Mouse (Mus musculus): ENCODE results near the gene Kmt5a. TPM values are rescaled to one million over a fixed set of nuclear protein-coding genes. Genes with fewer than 3 reads are reported as not detected.

Kmt5a gene
- 93.5 and 105 TPM in 2 replicates for polyA plus RNA-seq (2015; fragmentation: Nextera tagmentation; extraction: Ambion mirVana)

DNA sequence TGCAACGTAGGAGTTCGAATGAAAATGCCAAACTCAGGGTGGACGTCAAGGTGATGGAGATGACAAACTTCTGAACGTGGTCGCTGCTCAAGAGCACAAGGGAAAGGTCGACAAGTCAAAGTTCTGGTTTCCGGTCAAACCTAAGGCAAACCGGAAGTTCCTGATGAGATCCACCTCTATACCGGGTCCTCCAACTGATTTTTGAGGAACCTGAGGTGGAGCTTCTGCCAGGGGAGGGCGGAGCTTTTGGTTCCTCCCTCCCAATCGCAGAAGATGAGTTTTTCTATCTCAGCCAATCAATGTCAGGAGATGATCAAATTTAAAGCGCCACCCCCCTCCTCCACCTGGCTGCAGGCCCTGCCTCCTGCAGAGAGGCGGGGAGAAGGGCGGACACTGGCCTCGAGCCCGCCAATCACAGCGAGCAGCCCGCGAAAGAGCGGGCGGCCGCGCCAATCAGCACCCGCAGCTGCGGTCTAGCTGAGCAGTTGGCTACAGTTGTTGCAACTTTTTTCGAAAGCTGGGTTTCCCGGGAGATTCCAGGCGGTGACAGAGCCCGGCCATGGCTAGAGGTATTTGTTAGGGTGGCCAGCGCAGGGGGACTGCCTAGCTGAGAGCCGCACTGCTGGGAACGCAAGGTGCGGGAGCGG, at the start of gene Kmt5a:
TSS of gene Kmt5a (plus strand) at position 484 of the 647 bp plus-strand sequence.
- no peaks in the 10 kb centered on the region for H3K36me3 ChIP-seq
- H3K4me1 ChIP-seq (replicated peaks), result peaks cover 3% of the 10 kb centered on the region
- peak within 1 kb of the TSS; percentile 68 for H3K9ac ChIP-seq
- under 1% methylated on average over 34 of the region's 34 CpGs for WGBS
- ATAC-seq, result peak; percentile 99
- peak within 1 kb of the TSS; percentile 61 for H3K4me3 ChIP-seq (replicated peaks)
- peak within 1 kb of the TSS; percentile 87 for H3K27ac ChIP-seq
- H3K27me3 ChIP-seq (replicated peaks), result no peaks in the 10 kb centered on the region
- peak within 1 kb of the TSS; percentile 95 for H3K4me2 ChIP-seq (replicated peaks)
- no peaks in the 10 kb centered on the region for H3K9me3 ChIP-seq

DNA sequence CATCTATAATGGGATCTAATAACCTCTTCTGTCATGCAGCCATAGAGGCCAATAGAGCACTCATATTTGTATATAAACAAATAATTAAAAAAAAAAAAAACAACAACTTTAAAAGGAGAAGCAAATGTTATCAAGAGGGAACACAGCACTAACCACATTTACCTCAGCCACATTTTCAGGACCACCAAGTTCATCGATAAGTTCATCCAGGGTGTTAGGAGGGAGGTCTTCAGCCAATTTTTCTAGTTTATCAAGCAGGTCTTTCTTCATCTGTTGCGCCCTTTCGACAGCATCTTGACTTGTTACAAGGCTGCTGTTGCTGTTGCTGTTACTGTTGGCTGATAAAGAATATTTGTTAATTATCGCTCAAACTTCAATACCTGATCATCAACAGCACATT, 47.3 kb upstream of the Kmt5a start:
- Histone ChIP-seq H3K9ac (no peak overlapping the region), H3K4me3 (replicated peaks) (no peak overlapping the region), H3K4me1 (replicated peaks) (no peaks in the 10 kb centered on the region), H3K4me2 (replicated peaks) (no peak overlapping the region), H3K9me3 (no peaks in the 10 kb centered on the region), H3K36me3 (peaks cover 26% of the 10 kb centered on the region), H3K27ac (no peak overlapping the region), H3K27me3 (replicated peaks) (no peaks in the 10 kb centered on the region)
- ATAC-seq, result no peak
- WGBS, result 98% methylated on average over 4 of the region's 4 CpGs

- H3K4me1 ChIP-seq (replicated peaks), result no peaks in the 10 kb centered on the region
- H3K4me3 ChIP-seq (replicated peaks), result no peak overlapping the region
- H3K27ac ChIP-seq, result no peak overlapping the region
- no peak overlapping the region for H3K4me2 ChIP-seq (replicated peaks)
- H3K9me3 ChIP-seq, result no peaks in the 10 kb centered on the region
- no peak overlapping the region for H3K9ac ChIP-seq
- H3K36me3 ChIP-seq, result peaks cover 22% of the 10 kb centered on the region
- no peaks in the 10 kb centered on the region for H3K27me3 ChIP-seq (replicated peaks)
- WGBS, result 84% methylated on average over 7 of the region's 7 CpGs
- no peak for ATAC-seq
These were observed 46.0 kb upstream of the Kmt5a start for GRCm38 (mm10) chr5:124393726-124394125.

- Histone ChIP-seq H3K27me3 (replicated peaks) (no peaks in the 10 kb centered on the region), H3K27ac (no peak overlapping the region), H3K4me3 (replicated peaks) (no peak overlapping the region), H3K4me2 (replicated peaks) (no peak overlapping the region), H3K4me1 (replicated peaks) (no peaks in the 10 kb centered on the region), H3K36me3 (peaks cover 40% of the 10 kb centered on the region), H3K9me3 (no peaks in the 10 kb centered on the region), H3K9ac (no peak overlapping the region)
- 88% methylated on average over 3 of the region's 3 CpGs for WGBS
- ATAC-seq, result no peak
These were observed 28.9 kb upstream of the Kmt5a start for GRCm38 (mm10) chr5:124410808-124411207.

GRCm38 (mm10) chr5:124412163-124412562, 27.6 kb upstream of the Kmt5a start:
- no peaks in the 10 kb centered on the region for H3K9me3 ChIP-seq
- H3K4me3 ChIP-seq (replicated peaks), result no peak overlapping the region
- peaks cover 35% of the 10 kb centered on the region for H3K36me3 ChIP-seq
- no peaks in the 10 kb centered on the region for H3K4me1 ChIP-seq (replicated peaks)
- H3K27ac ChIP-seq, result no peak overlapping the region
- no peak for ATAC-seq
- WGBS, result 89% methylated on average over 5 of the region's 5 CpGs
- no peak overlapping the region for H3K4me2 ChIP-seq (replicated peaks)
- H3K9ac ChIP-seq, result no peak overlapping the region
- no peaks in the 10 kb centered on the region for H3K27me3 ChIP-seq (replicated peaks)

DNA sequence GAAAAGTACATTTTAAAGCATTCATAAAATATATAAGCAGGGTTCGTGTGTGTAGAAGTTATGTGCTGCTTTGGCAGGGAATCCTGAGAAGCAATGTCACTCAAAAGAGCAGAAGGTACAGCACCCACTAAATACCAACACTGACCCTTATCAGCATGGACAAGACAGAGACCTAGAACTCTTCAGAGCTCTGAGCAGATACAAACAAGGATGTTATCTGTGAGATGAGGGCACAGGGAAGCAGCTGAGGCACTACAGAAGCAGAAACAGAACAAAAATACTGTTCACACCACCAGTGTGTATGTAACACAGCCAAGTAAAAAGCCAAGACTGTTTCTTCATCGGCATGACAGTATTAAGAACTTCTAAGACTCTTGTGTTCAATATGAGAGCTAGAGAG, 20.8 kb upstream of the Kmt5a start:
- H3K36me3 ChIP-seq, result 0 out of 2 replicates have a peak, but pooled peaks cover 2% of the 10 kb centered on the region

GRCm38 (mm10) chr5:124421786-124422185, 17.9 kb upstream of the Kmt5a start:
- Histone ChIP-seq H3K9ac (no peak overlapping the region), H3K4me2 (replicated peaks) (no peak overlapping the region), H3K9me3 (no peaks in the 10 kb centered on the region), H3K4me1 (replicated peaks) (peaks cover 5% of the 10 kb centered on the region; the same call in 1 of the 2 replicates), H3K27ac (no peak overlapping the region), H3K27me3 (replicated peaks) (no peaks in the 10 kb centered on the region), H3K36me3 (0 out of 2 replicates have a peak, but pooled peaks cover 2% of the 10 kb centered on the region), H3K4me3 (replicated peaks) (no peak overlapping the region)
- ATAC-seq, result no peak
- WGBS, result 73% methylated on average over 2 of the region's 2 CpGs

More for the DNA sequence above, 20.8 kb upstream of the Kmt5a start:
- Histone ChIP-seq H3K4me2 (replicated peaks) (no peak overlapping the region), H3K4me3 (replicated peaks) (no peak overlapping the region), H3K27me3 (replicated peaks) (no peaks in the 10 kb centered on the region), H3K27ac (no peak overlapping the region), H3K9me3 (no peaks in the 10 kb centered on the region), H3K9ac (no peak overlapping the region), H3K4me1 (replicated peaks) (no peaks in the 10 kb centered on the region; the same call in 1 of the 2 replicates)
- WGBS, result 92% methylated on average over 2 of the region's 2 CpGs
- no peak for ATAC-seq

DNA sequence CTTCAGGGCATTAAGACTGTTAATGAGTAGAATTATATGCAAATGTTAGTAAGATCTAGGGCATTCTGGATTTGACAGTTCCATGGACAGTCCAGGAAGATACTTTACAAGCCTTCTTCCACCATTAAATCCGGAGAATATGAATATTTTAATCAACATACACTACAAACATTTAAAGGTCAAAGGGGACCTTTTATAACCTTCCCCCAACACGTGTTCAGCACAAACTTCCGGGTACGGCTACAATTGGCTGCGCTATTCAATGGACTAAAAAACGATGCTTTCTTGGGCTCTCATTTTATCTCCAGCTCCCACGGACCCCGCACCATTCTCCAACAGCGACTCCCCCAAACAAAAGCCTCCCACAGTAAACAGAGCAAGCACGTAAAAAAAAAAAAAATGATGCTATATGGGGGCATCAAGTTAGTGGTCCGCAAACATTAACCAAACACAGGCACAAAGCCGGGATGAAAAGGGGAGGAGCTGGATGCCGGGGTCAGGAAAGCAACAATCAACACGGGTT, 15.5 kb upstream of the Kmt5a start:
- H3K27ac ChIP-seq, result no peak overlapping the region
- no peaks in the 10 kb centered on the region for H3K9me3 ChIP-seq
- peak overlapping the region; percentile 67 for H3K4me2 ChIP-seq (replicated peaks)
- peaks cover 5% of the 10 kb centered on the region; the same call in 1 of the 2 replicates for H3K4me1 ChIP-seq (replicated peaks)
- WGBS, result 2% methylated on average over 14 of the region's 14 CpGs
- H3K36me3 ChIP-seq, result no peaks in the 10 kb centered on the region
- no peaks in the 10 kb centered on the region for H3K27me3 ChIP-seq (replicated peaks)
- peak overlapping the region; percentile 78 for H3K4me3 ChIP-seq (replicated peaks)
- ATAC-seq, result no peak
- H3K9ac ChIP-seq, result peak overlapping the region; percentile 82

- Histone ChIP-seq H3K27ac (peak overlapping the region; percentile 69), H3K9me3 (no peaks in the 10 kb centered on the region), H3K4me3 (replicated peaks) (peak overlapping the region; percentile 78), H3K4me2 (replicated peaks) (peak overlapping the region; percentile 67), H3K36me3 (no peaks in the 10 kb centered on the region), H3K9ac (peak overlapping the region; percentile 82), H3K27me3 (replicated peaks) (no peaks in the 10 kb centered on the region), H3K4me1 (replicated peaks) (peaks cover 5% of the 10 kb centered on the region; the same call in 1 of the 2 replicates)
- ATAC-seq, result peak; percentile 65
- WGBS, result under 1% methylated on average over 63 of the region's 63 CpGs
These were observed 14.9 kb upstream of the Kmt5a start for GRCm38 (mm10) chr5:124424723-124425411.

DNA sequence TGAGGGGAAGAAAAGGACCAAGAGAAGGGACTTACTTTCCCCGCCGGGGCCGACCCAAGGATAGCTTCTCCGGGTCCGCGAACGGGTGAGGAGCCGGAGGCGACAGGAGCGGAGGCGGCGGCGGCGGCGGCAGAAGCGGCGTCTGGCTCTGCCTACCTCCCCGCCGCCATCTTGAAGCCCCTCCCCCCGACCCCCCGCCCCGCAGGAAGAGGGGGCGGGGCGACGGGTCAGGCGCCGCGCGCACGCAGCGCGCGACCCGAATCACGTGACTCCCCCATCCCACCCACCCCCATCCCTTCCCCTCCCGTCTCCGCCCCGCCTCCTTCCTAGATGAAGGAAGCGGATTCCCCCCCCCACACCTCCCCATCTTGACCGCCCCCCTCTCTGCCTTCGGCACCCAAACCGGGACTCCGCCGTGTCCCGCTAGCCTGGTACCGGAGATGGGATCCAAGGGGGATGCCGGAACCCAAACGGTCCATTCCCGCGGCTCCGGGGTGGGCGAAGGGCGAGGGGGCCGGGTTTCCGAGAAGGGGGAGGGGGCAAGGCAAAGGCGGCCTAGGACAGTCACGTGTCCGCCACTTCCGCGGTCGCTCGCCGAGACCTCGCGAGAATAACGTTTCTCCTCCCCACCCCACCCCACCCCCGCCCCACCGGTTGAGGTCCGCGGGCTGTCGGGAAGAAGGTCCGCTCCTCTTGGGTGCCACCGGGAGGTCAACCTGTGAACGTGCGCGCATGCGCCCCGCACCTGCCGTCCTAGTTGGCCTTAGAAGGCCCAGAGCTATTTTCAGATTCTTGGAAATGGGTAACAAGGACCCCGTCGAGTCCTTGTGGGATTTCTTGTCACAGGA, 14.1 kb upstream of the Kmt5a start, which contains the start of gene Sbno1:
TSS of gene Sbno1 (minus strand) at position 590 of the 848 bp plus-strand sequence.
- Histone ChIP-seq H3K9ac (peak within 1 kb of the TSS; percentile 82), H3K9me3 (no peaks in the 10 kb centered on the region), H3K4me2 (replicated peaks) (peak within 1 kb of the TSS; percentile 67), H3K27ac (peak within 1 kb of the TSS; percentile 88), H3K36me3 (no peaks in the 10 kb centered on the region), H3K4me1 (replicated peaks) (peaks cover 5% of the 10 kb centered on the region; the same call in 1 of the 2 replicates), H3K27me3 (replicated peaks) (no peaks in the 10 kb centered on the region), H3K4me3 (replicated peaks) (peak within 1 kb of the TSS; percentile 78)
- under 1% methylated on average over 69 of the region's 81 CpGs for WGBS
- peak; percentile 97 for ATAC-seq

DNA sequence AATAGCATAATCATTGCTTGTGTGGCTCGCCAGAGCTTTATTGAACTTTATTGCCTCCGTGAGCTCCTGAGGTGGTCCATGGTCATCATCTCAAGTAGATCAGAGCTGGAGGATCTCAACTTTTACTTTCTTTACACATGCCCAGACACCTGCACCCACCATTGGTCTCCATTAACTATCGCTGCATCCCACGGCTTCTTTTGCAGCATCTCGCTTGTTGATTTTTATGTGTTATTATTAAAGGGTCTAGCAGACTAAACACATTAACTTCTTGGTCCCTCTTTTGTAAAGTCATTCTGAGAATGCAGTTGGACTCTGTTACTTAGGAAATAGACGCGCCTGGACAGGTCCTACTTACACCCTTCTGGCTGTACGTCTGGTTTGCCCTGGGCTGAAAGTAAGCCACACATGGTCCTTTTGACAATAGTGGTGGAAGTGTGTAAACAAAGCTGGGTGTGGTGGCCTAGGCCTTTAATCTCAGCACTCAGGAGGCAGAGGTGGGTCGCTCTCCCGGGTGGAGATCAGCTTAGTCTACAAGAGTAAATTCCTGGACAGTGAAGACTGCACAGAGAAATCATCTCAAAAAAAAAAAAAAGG, 13.2 kb upstream of the Kmt5a start:
- H3K4me3 ChIP-seq (replicated peaks), result peak overlapping the region; percentile 78; the same call in 1 of the 2 replicates

More for the DNA sequence above, 13.2 kb upstream of the Kmt5a start:
- H3K36me3 ChIP-seq, result no peaks in the 10 kb centered on the region
- H3K27ac ChIP-seq, result peak overlapping the region; percentile 88; the same call in 1 of the 2 replicates
- no peaks in the 10 kb centered on the region for H3K27me3 ChIP-seq (replicated peaks)
- H3K9ac ChIP-seq, result peak overlapping the region; percentile 3; the same call in 1 of the 2 replicates
- no peaks in the 10 kb centered on the region for H3K9me3 ChIP-seq
- H3K4me1 ChIP-seq (replicated peaks), result peaks cover 5% of the 10 kb centered on the region; the same call in 1 of the 2 replicates
- ATAC-seq, result no peak
- H3K4me2 ChIP-seq (replicated peaks), result peak overlapping the region; percentile 54
- 76% methylated on average over 10 of the region's 10 CpGs for WGBS
